Mouse (Mus musculus) limb, embryonic 11.5 days (tissue): ENCODE data around the gene Clec2e. TPM values are rescaled to one million over a fixed set of nuclear protein-coding genes. Genes with fewer than 3 reads are reported as not detected.

ENCODE experiments used
- polyA plus RNA-seq: library from polyadenylated mRNA; unstranded; fragments of >200 nt; fragmentation: Nextera tagmentation; extraction: Ambion mirVana; gene quantifications from 2 replicates; pipeline ENCODE4 v1.2.1, GENCODE M21; 2014

Clec2e gene
- polyA plus RNA-seq, 1 experiment from 2014 or later, result not detected

Other genes starting within 250 kb of the Clec2e start
- gene Clec2i, start 213.3 kb downstream of the Clec2e start, polyA plus RNA-seq, result not detected in 2 replicates
- gene BC035044, start 209.8 kb downstream of the Clec2e start, polyA plus RNA-seq, result 0.58 and 0.96 TPM in 2 replicates
- gene Clec2g, start 166.5 kb downstream of the Clec2e start, polyA plus RNA-seq, result not detected in 2 replicates
- 0.11 TPM in 1 of 2 replicates, not detected in the other for gene Klrb1f, start 55.0 kb downstream of the Clec2e start, polyA plus RNA-seq
- gene Clec2d, start 79.7 kb upstream of the Clec2e start, polyA plus RNA-seq, result 0.16 TPM in 1 of 2 replicates, not detected in the other
- 0.11 and 0.28 TPM in 2 replicates for gene Cd69, start 174.5 kb upstream of the Clec2e start, polyA plus RNA-seq
- not detected in 2 replicates for gene 4922502D21Rik, start 230.9 kb upstream of the Clec2e start, polyA plus RNA-seq
- gene Clec12a, start 241.8 kb upstream of the Clec2e start, polyA plus RNA-seq, result 0.14 and 0.29 TPM in 2 replicates